Mouse (Mus musculus): ENCODE measurements at regions not wholly inside any gene's neighbourhood (a gene's known extent, or its start where the extent isn't known, plus 50 kb on each side); places are given as distances from the start of the nearest gene placed in this dataset.

DNA sequence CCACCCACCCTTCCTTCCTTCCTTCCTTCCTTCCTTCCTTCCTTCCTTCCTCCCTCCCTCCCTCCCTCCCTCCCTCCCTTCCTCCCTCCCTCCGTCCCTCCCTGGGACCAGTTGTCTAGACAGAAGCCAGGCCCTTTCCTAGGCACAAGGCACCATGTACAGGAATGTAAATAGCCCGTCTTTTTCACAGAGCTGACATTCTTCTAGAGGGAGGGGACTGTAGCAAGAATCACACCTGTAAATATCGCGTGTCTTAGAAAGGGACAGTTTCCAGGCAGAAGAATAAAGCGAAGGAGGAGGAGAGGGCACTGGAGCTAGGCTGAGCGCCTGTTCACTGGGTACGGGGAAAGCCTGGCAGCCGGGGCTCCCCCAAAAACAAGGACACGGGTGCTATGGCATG is 58.7 kb upstream of the Gm11733 start:
- Histone ChIP-seq H3K9me3 (no peaks in the 10 kb centered on the region), H3K27ac (no peak overlapping the region), H3K27me3 (peaks cover 7% of the 10 kb centered on the region), H3K36me3 (no peaks in the 10 kb centered on the region), H3K9ac (no peak overlapping the region), H3K4me2 (no peak overlapping the region), H3K4me3 (no peak overlapping the region), H3K4me1 (0 out of 2 replicates have a peak, but pooled peaks cover 4% of the 10 kb centered on the region)
- 38% methylated on average over 8 of the region's 9 CpGs for whole genome bisulfite sequencing
- no peak for ATAC-seq (ENCODE audit: borderline replicate concordance, extremely low read depth, low FRiP score, low TSS enrichment)

DNA sequence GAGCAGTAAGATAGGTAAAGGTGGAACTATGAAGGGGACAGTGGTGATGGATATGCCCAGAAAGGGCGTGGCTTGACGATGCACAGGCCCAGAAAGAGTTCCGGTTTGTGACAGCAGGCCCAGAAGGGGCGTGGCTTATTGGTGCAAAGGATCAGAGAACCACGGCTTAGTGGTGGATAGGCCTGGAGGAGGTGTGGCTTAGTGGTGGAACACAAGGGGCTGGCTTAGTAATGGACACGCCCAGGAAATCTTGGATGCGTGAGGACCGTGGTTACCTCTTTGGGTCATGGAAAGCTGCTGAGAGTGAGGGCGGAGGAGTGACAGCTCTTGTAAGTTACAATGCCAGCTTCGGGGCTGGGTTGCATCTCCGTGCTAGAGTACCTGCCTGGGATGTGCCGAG is 58.2 kb upstream of the Gm11733 start:
- peak; percentile 42; the same call in 1 of the 2 replicates for ATAC-seq (ENCODE audit: borderline replicate concordance, extremely low read depth, low FRiP score, low TSS enrichment)
- Histone ChIP-seq H3K9me3 (no peaks in the 10 kb centered on the region), H3K4me2 (no peak overlapping the region), H3K36me3 (no peaks in the 10 kb centered on the region), H3K4me1 (0 out of 2 replicates have a peak, but pooled peaks cover 4% of the 10 kb centered on the region), H3K4me3 (no peak overlapping the region), H3K27ac (no peak overlapping the region), H3K9ac (no peak overlapping the region), H3K27me3 (peaks cover 12% of the 10 kb centered on the region)
- WGBS: 29% methylated on average over 12 of the region's 12 CpGs

DNA sequence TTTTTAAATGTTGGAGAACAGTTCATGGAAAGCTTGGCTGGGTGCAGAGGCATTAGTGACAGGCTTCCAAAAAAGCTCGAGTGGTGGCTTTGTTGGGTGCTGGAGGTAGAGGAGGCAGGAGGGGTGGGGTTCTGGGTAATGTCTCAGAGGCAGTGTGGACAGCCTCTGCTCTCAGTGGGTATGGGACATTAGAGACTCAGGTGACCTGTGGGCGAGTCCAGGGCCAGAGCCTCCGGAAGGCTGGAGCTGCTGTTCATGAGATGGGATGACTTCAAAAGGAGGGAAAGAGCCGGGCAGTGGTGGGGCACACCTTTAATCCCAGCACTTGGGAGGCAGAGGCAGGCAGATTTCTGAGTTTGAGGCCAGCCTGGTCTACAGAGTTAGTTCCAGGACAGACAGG is 57.5 kb upstream of the Gm11733 start:
- WGBS: 64% methylated on average over 4 of the region's 4 CpGs

DNA sequence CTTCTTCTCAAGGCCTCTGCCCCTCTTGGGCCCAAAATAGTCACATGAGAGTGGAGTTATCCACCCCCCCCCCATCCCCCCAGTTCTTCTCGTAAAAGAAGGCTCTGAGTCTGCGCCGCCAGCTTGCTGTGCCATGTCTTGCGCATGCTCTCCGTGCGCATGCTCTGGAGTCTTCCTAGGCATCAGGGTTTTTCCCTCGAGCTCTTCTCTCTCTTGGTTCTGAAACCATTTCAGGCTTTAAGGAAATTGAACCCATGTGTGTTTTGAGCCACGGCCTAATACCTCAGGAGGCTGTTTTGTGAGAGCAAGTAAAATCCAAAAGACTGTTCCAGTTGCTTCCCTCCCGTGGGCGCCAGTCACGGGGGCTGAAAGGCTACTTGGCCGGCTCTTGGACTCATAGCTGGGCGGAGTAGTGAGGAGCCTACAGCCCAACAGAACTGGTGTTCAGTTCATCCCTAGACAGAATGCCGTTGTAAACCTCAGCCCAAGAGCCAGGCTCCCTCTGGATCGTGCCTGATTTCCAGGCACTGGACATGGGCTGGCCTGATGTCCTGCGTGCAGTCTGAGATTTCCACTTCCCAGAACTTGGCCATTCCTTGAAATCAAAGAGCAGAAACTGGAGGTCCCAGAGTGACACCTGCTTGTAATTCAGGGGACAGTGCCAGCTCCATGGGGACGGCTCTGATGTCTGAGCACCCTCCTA is 56.2 kb upstream of the Gm11733 start:
- Histone ChIP-seq H3K4me1 (0 out of 2 replicates have a peak, but pooled peaks cover 4% of the 10 kb centered on the region), H3K4me2 (no peak overlapping the region), H3K9me3 (no peaks in the 10 kb centered on the region), H3K36me3 (no peaks in the 10 kb centered on the region), H3K4me3 (no peak overlapping the region), H3K27me3 (peaks cover 16% of the 10 kb centered on the region), H3K27ac (no peak overlapping the region), H3K9ac (no peak overlapping the region)
- no peak for ATAC-seq (ENCODE audit: borderline replicate concordance, extremely low read depth, low FRiP score, low TSS enrichment)
- 87% methylated on average over 17 of the region's 17 CpGs for WGBS

More for the DNA sequence above, 57.5 kb upstream of the Gm11733 start:
- no peak overlapping the region for H3K4me2 ChIP-seq
- ATAC-seq (ENCODE audit: borderline replicate concordance, extremely low read depth, low FRiP score, low TSS enrichment): no peak
- H3K9ac ChIP-seq: no peak overlapping the region
- no peak overlapping the region for H3K27ac ChIP-seq
- 0 out of 2 replicates have a peak, but pooled peaks cover 4% of the 10 kb centered on the region for H3K4me1 ChIP-seq
- no peaks in the 10 kb centered on the region for H3K9me3 ChIP-seq
- H3K4me3 ChIP-seq: no peak overlapping the region
- H3K27me3 ChIP-seq: peaks cover 16% of the 10 kb centered on the region
- no peaks in the 10 kb centered on the region for H3K36me3 ChIP-seq

DNA sequence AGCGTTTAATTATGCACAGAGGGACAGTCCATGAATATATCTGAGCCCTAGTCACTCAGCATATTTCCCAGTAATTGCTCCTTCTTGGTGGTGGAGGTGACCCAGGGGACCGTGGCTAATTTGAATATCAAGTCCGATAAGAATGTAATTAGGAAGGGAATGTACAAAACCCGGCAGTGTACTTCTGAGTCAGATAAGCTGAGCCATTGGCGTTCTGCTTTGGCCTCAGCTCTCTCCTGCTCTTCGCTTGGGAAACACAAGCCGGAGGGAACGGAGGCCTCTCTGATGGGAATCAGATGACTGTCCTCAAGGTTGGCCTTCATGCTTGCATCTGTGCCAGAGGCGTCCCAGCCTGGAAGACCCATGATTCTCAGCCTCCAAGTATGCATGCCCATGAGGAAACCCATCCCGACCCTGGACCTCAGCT is 54.8 kb upstream of the Gm11733 start:
- no peak overlapping the region for H3K4me3 ChIP-seq
- ATAC-seq (ENCODE audit: borderline replicate concordance, extremely low read depth, low FRiP score, low TSS enrichment): no peak
- WGBS: 63% methylated on average over 10 of the region's 10 CpGs
- H3K4me2 ChIP-seq: no peak overlapping the region
- H3K36me3 ChIP-seq: no peaks in the 10 kb centered on the region
- H3K27ac ChIP-seq: no peak overlapping the region
- peaks cover 16% of the 10 kb centered on the region for H3K27me3 ChIP-seq
- H3K9me3 ChIP-seq: no peaks in the 10 kb centered on the region
- H3K9ac ChIP-seq: no peak overlapping the region
- 0 out of 2 replicates have a peak, but pooled peaks cover 4% of the 10 kb centered on the region for H3K4me1 ChIP-seq

DNA sequence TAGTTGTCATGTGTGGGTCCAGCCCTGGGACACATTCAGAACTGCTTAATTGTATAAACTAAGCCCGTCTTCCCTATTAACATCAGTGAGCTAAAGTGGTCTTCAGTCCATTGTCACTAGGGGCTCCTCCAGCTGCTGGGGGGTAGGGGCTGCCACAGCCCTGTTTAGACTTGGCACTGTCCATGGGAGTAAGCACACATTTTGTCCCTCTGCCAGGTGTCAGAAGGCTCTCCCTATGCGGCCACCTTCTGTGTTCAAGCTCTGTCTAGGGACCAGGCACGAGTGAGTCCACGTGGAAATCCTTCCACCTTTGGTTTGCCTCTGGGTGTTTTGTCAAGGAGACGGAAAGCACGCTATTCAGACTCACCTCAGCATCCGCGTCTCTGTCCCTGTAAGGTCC is 54.3 kb upstream of the Gm11733 start:
- Histone ChIP-seq H3K4me1 (0 out of 2 replicates have a peak, but pooled peaks cover 4% of the 10 kb centered on the region), H3K27ac (no peak overlapping the region), H3K27me3 (peaks cover 16% of the 10 kb centered on the region), H3K4me3 (no peak overlapping the region), H3K4me2 (no peak overlapping the region), H3K36me3 (no peaks in the 10 kb centered on the region), H3K9me3 (no peaks in the 10 kb centered on the region), H3K9ac (no peak overlapping the region)
- 36% methylated on average over 8 of the region's 8 CpGs for WGBS
- ATAC-seq (ENCODE audit: borderline replicate concordance, extremely low read depth, low FRiP score, low TSS enrichment): no peak

DNA sequence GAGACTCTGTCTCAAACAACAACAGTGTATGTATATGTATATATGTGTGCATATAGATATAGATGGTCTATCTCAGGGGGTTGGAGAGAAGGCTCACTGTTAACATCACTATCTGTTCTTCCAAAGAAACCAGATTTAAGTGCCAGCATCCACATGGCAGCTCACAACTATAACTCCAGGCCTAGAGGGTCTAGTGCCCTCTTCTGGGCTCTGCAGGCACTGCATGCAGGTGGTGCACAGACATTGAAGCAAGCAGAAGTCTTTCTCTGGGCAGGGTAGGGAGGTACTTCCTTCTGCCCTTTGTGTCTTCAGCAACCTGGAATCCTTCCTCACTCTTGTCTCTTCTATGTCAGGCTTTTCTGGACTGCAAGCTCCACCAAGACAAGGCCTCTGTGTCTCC is 50.1 kb upstream of the Gm11733 start:
- no peak for ATAC-seq (ENCODE audit: borderline replicate concordance, extremely low read depth, low FRiP score, low TSS enrichment)
- H3K4me1 ChIP-seq: peaks cover 8% of the 10 kb centered on the region; the same call in 1 of the 2 replicates
- no peaks in the 10 kb centered on the region for H3K9me3 ChIP-seq
- H3K4me3 ChIP-seq: no peak overlapping the region
- H3K27me3 ChIP-seq: peaks cover 43% of the 10 kb centered on the region
- no peak overlapping the region for H3K27ac ChIP-seq
- H3K9ac ChIP-seq: no peak overlapping the region
- H3K36me3 ChIP-seq: no peaks in the 10 kb centered on the region
- H3K4me2 ChIP-seq: no peak overlapping the region
